Mouse (Mus musculus): ENCODE results near the gene Cwf19l1.

DNA sequence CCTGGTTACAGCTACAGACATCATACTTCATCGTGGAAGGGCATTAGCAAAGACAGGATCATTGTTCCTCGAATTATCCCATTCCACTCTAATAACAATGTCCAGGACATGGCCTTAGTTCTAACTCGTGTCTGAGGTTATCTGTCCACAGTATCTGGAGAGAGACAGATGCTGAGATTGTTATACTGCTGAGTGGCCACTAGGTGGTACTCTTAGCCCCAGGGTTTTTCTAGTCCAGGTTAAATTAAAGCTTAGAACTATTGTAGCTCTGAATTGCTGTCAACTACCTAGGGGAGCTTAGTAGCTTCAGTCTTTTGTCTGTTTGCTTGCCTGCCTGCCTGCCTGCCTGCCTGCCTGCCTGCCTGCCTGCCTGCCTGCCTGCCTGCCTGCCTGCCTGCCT lies 25.8 kb upstream of the Cwf19l1 start:
- TF ChIP-seq CTCF (conservative IDR thresholded peaks at IDR 0.05; ENCODE audit: insufficient read depth, insufficient read length, low read depth, low read length), result no peak
- no peak for TF ChIP-seq POLR2A (IDR thresholded peaks at IDR 0.05; ENCODE audit: low read depth, low read length)

All from kidney, adult 2 months (tissue).